Mouse (Mus musculus): ENCODE data around the gene Pros1.
A peak's percentile ranks its signal among the peaks of the same experiment; 100 is the strongest.

The Pros1 gene

GRCm38 (mm10) chr16:62861455-62861854 lies 7.3 kb downstream of the Pros1 start:
- no peak for DNase-seq (ENCODE audit: low spot score)

GRCm38 (mm10) chr16:62872688-62873117 lies 18.6 kb downstream of the Pros1 start:
- peak; percentile 18 for DNase-seq (ENCODE audit: low spot score)

- no peak for DNase-seq (ENCODE audit: low spot score)
Measured at GRCm38 (mm10) chr16:62873180-62873579, 19.1 kb downstream of the Pros1 start.

GRCm38 (mm10) chr16:62874065-62874464 lies 20.0 kb downstream of the Pros1 start:
- no peak for DNase-seq (ENCODE audit: low spot score)

DNA sequence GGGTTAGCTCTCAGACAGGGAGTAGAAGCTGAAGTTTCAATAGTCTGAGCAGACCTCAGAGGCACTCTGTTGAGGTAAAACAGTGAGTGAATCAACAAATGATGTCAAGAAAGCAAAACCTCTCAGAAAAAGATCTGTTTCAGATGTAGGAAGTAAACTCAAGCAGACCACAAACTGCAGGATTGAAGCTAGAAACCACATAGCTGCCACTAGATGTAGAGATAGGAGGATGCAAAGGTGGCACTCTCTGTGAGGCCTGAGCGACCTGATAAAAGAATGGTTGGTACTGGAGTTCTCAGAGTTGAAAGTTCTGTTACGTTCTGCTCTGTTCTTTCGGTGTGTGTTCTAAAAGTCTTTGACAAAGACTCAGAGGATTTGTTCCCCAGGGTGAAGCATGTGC lies 41.7 kb downstream of the Pros1 start:
- DNase-seq (ENCODE audit: low spot score) = no peak

GRCm38 (mm10) chr16:62911364-62911763 lies 57.3 kb downstream of the Pros1 start:
- DNase-seq (ENCODE audit: low spot score) = no peak

DNA sequence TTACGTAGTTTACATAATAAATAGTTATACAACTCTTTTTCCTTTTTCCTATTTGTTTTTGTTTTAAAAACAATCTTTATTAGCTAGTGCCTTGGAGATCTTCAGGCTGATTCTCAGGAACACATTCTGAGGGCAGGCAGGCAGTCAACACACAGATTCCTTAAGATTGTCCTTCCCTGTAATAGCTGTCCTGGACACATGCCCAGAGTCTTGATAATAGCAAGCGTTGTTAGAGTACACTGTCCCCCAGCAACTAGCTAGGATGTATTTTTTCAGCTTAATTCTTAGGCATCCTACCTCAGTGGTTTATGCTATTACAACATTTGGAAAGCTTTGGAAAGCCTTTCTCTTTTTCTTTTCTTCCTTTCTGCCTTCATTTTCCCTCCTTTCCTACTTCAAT lies 58.1 kb downstream of the Pros1 start:
- no peak for DNase-seq (ENCODE audit: low spot score)

- no peak for DNase-seq (ENCODE audit: low spot score)
Measured at GRCm38 (mm10) chr16:62915530-62915929, 61.4 kb downstream of the Pros1 start.

- DNase-seq (ENCODE audit: low spot score) = no peak
Measured at GRCm38 (mm10) chr16:62922245-62922644, 68.1 kb downstream of the Pros1 start.

GRCm38 (mm10) chr16:62931341-62931740 lies 77.2 kb downstream of the Pros1 start:
- DNase-seq (ENCODE audit: low spot score) = no peak

DNA sequence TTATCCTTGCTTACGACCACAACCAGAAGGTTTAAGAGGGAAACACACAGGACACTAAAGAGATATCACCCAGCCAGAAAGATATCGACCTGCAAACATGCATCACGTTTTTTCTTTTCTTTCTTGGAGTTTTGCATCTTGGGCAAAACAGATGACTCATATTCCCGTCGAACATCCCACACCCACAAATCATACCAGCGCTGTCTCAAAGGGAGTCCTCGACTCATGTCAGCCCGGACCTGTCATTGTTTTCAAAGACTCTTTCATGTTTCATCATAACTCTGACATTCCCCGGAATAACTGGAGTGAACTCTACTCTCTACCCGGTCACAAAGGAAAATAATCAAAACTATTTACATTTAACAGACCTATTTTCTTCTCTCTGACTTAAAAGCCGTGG lies 82.2 kb downstream of the Pros1 start:
- DNase-seq (ENCODE audit: low spot score) = no peak

DNA sequence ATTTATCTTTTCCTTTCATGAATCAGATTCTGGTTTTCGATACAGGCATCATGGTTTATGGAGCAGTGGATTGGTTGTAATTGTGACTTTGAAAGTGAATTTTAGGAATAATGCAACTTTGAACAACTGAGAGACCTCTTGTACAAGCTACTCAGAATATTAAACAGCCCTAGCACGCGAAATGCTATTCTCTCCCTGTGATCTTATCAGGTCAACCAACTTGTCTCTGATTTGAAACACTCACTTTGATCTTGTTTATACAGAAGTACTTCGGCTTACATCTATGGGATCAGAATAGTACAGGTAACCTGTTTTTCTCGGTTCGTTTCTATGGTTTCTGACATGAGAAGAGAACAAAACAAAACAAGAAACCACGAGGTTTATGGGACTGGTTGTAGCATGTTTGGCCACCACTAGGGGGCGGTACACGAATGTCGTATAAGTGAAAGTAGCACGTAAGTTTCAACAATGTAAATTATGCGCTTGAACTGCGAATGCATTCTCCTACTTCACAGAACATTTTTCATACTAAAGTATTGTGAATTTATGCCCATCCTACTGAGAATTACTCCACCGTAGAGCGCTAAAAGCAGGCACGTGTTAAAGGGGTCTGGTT lies 86.4 kb downstream of the Pros1 start:
- DNase-seq (ENCODE audit: low spot score) = peak; percentile 63

- no peak for DNase-seq (ENCODE audit: low spot score)
Measured at GRCm38 (mm10) chr16:62941763-62942162, 87.7 kb downstream of the Pros1 start.

GRCm38 (mm10) chr16:62942418-62943410 lies 88.6 kb downstream of the Pros1 start:
- DNase-seq (ENCODE audit: low spot score) = no peak

DNA sequence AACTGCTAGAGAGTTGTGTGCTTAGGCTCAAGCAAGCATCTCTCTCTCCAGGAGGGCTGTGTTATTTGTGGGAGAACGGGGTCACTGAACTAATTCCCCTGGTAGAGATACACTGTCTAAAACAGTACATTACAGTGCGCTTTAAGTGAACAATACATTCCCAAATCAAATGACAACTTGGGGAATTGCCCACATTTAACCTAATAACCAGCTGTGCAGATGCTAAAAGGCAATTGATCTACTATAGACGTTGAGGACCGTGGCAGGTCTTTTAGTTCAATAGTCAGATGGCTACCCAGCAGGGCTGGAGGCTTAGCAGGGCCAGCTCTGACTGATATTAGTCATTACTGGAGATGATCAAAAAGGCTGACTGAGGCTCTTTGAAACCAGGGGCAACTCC lies 104.4 kb downstream of the Pros1 start:
- no peak for DNase-seq (ENCODE audit: low spot score)

DNA sequence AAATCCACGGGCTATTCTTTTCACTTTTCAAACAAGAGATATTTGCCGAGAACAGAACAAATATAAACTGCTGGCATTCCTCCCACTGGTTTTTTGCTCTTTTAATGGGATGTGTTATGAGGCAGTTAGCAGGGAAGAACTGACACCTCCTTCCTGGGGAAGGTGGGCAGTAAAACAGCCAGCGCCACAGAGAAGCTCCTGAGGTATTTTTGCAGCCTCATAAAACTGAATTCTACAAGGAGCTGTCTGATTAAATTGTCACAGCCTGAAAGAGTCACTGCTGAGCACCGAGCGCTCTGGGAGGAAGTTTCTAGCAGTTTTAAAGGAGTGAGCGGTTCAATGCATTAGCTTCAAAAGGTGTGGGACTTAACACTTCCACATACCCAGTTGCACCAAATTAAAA lies 110.3 kb downstream of the Pros1 start:
- no peak for DNase-seq (ENCODE audit: low spot score)

DNA sequence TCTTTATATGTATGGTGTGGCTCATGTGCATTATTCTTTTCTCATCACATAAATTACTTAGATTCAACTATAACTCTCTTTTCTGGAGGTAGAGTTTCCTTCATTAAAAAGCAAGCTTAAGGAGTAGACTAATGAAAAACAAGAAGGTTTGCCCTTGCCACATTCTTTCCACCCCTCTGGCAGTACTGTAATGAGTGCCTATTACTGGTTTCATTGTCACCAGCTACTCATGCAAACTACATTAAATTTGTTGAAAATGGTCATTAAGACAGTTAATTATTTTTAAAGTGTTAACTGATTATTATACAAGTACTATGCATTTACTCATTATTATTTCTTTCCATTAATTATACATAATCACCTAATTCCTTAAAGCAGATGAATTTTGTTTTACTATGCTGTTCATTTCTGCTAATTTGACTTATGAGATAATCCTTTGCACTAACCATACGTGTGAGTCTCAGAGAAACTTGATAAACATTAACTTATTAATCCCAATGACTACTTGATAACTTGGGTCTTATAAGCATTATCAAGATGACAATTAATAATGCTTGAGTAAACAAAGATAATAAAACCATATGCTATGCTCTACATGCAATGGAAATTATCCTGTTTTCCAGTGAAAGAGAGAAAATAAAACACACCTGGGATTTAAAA lies 117.7 kb downstream of the Pros1 start:
- no peak for DNase-seq (ENCODE audit: low spot score)

GRCm38 (mm10) chr16:62974926-62975325 lies 120.8 kb downstream of the Pros1 start:
- peak; percentile 27 for DNase-seq (ENCODE audit: low spot score)
